Mouse (Mus musculus) stomach, postnatal 0 days (tissue): ENCODE data around the gene Gyg. TPM values are rescaled to one million over a fixed set of nuclear protein-coding genes. Genes with fewer than 3 reads are reported as not detected.

ENCODE experiments used
- ATAC-seq: fragments of 200-750 bp; cut with Nextera tagmentation; 2 replicates; pipeline ENCODE4 v1.8.0; 2017; ENCODE audit not compliant: low FRiP score, low TSS enrichment
- DNase-seq: peaks from one replicate; pipeline ENCODE4 v3.0.0-alpha.2; 2016; ENCODE audit warnings: low spot score
- H3K27ac ChIP-seq: fragments of 300-500 bp; sonication (generic); replicated peaks from 2 replicates; pipeline ENCODE4 v1.5.1; 2014; ENCODE audit warnings: mild to moderate bottlenecking, control low read depth
- H3K27me3 ChIP-seq: fragments of 300-500 bp; sonication (generic); 2 replicates; pipeline ENCODE4 v1.6.1; 2014; ENCODE audit warnings: low read length; ENCODE audit not compliant: control insufficient read depth, insufficient read depth
- H3K36me3 ChIP-seq: fragments of 300-500 bp; sonication (generic); 2 replicates; pipeline ENCODE4 v1.6.1; 2014; ENCODE audit warnings: low read length, mixed read lengths; ENCODE audit not compliant: control insufficient read depth, insufficient read depth
- H3K4me1 ChIP-seq: fragments of 300-500 bp; sonication (generic); replicated peaks from 2 replicates; pipeline ENCODE4 v1.6.1; 2014; ENCODE audit warnings: antibody characterized with exemption; ENCODE audit not compliant: control insufficient read depth, insufficient read depth
- H3K4me2 ChIP-seq: fragments of 300-500 bp; sonication (generic); replicated peaks from 2 replicates; pipeline ENCODE4 v1.6.1; 2014; ENCODE audit warnings: low read depth, mild to moderate bottlenecking, control low read depth, moderate library complexity
- H3K4me3 ChIP-seq: fragments of 300-500 bp; sonication (generic); 2 replicates; pipeline ENCODE4 v1.5.1; 2014; ENCODE audit warnings: low read depth, low read length, control low read depth
- H3K9ac ChIP-seq: fragments of 300-500 bp; sonication (generic); 2 replicates; pipeline ENCODE4 v1.6.1; 2014; ENCODE audit warnings: mild to moderate bottlenecking, low read length, control low read depth, mixed read lengths
- H3K9me3 ChIP-seq: fragments of 300-500 bp; sonication (generic); 2 replicates; pipeline ENCODE4 v1.6.1; 2016; ENCODE audit warnings: low read length; ENCODE audit not compliant: control insufficient read depth
- CTCF ChIP-seq: IDR thresholded peaks from 2 replicates; pipeline ENCODE4 v1.5.1; 2016; ENCODE audit warnings: antibody characterized with exemption, low read depth, mild to moderate bottlenecking, moderate library complexity
- EP300 ChIP-seq: optimal IDR thresholded peaks from 2 replicates; pipeline ENCODE3; 2016; ENCODE audit warnings: antibody characterized with exemption
- WGBS: fragments of 180-500 bp; shearing (Covaris S2); extraction: QIAGEN DNeasy Blood & Tissue Kit; methylation state at CpG from one replicate; pipeline ENCODE4 v1.1.7; 2014; 5-methylcytosine and 5-hydroxymethylcytosine counted together
- polyA plus RNA-seq: library from polyadenylated mRNA; unstranded; fragments of >200 nt; fragmentation: Nextera tagmentation; extraction: Ambion mirVana; gene quantifications from 2 replicates; pipeline ENCODE4 v1.2.1, GENCODE M21; 2015

Gyg gene
- polyA plus RNA-seq, 1 experiment from 2014 or later = 28.5 TPM

DNA sequence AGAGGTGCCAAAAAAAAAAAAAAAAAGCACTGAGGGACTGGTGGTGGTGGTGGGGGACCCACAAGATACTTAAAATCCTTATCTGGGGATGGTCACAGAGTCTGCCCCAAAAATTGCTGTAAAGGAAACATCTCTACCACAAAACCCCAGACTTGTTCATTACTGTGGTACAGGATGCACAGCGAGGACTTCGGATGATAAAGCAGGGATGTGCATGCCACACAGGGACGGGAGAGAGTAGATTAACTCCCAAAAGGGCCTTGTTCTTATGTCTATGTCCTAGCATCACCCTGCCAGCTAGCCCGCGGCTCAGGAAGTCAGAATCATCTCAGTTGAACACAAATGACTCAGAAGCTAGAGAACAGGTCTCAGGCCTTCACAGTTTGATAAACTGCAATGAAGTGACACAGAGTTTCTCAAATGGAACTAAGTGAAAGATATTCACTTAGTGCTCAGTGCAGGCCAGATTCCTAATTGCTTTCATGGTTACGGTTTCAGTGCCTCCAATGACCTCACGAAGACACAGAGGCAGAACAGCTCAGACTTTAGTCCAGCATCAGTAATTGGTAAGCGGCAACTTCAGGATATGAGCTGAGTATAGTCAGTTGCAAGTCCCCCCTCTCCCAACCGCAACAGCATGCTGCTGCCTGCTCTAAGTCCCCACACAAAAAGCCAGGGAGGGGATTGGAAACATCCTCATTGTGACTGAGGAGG lies 18.1 kb downstream of the Gyg start:
- 80% methylated on average over 9 of the region's 9 CpGs for WGBS
- no peak for ATAC-seq
- no peak for TF ChIP-seq CTCF
- no peak for TF ChIP-seq EP300

GRCm38 (mm10) chr3:20134545-20134944 lies 20.6 kb downstream of the Gyg start:
- Histone ChIP-seq H3K4me1 (no peaks in the 10 kb centered on the region), H3K9ac (no peak overlapping the region), H3K27me3 (no peaks in the 10 kb centered on the region), H3K27ac (no peak overlapping the region), H3K36me3 (no peaks in the 10 kb centered on the region), H3K4me2 (no peak overlapping the region), H3K4me3 (no peak overlapping the region), H3K9me3 (no peaks in the 10 kb centered on the region)
- WGBS = 65% methylated on average over 3 of the region's 3 CpGs
- TF ChIP-seq CTCF = no peak
- TF ChIP-seq EP300 = no peak
- ATAC-seq = no peak
- no peak for DNase-seq

More for the DNA sequence above, 18.1 kb downstream of the Gyg start:
- Histone ChIP-seq H3K27me3 (no peaks in the 10 kb centered on the region), H3K9me3 (no peaks in the 10 kb centered on the region), H3K36me3 (no peaks in the 10 kb centered on the region), H3K4me1 (no peaks in the 10 kb centered on the region), H3K4me3 (no peak overlapping the region), H3K27ac (no peak overlapping the region), H3K4me2 (no peak overlapping the region), H3K9ac (no peak overlapping the region)
- no peak for DNase-seq

- 80% methylated on average over 1 of the region's 1 CpGs for WGBS
- DNase-seq = no peak
Observed at GRCm38 (mm10) chr3:20133745-20134144, 21.4 kb downstream of the Gyg start.

DNA sequence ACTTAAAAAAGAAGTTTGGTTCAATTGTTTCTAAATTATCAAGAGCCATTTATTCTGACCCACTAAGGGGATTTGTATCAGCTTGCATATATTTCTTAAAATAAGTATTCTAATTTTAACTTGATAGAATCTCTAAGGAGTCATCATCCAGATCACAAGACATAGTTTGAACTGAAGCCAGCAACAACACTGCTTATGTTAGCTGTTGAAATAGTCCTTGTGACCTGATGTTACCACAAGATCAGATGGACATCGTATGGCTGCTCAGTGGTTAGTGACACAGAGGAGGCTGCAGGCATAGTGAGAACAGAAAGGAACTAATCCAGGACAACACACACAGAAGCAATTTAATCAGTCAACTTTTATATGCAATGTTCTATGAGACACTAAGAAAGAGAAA lies 22.4 kb downstream of the Gyg start:
- Histone ChIP-seq H3K4me2 (no peak overlapping the region), H3K4me3 (no peak overlapping the region), H3K4me1 (no peaks in the 10 kb centered on the region), H3K36me3 (no peaks in the 10 kb centered on the region), H3K27me3 (no peaks in the 10 kb centered on the region), H3K27ac (no peak overlapping the region), H3K9me3 (no peaks in the 10 kb centered on the region), H3K9ac (no peak overlapping the region)
- 76% methylated on average over 1 of the region's 1 CpGs for WGBS
- ATAC-seq (no peak), DNase-seq (no peak)
- TF ChIP-seq CTCF (no peak), EP300 (no peak)

More at GRCm38 (mm10) chr3:20133745-20134144, 21.4 kb downstream of the Gyg start:
- no peak overlapping the region for H3K4me3 ChIP-seq
- H3K9ac ChIP-seq = no peak overlapping the region
- no peaks in the 10 kb centered on the region for H3K27me3 ChIP-seq
- H3K27ac ChIP-seq = no peak overlapping the region
- TF ChIP-seq EP300 = no peak
- TF ChIP-seq CTCF = no peak
- H3K4me1 ChIP-seq = no peaks in the 10 kb centered on the region
- H3K36me3 ChIP-seq = no peaks in the 10 kb centered on the region
- H3K4me2 ChIP-seq = no peak overlapping the region
- ATAC-seq = no peak
- H3K9me3 ChIP-seq = no peaks in the 10 kb centered on the region

DNA sequence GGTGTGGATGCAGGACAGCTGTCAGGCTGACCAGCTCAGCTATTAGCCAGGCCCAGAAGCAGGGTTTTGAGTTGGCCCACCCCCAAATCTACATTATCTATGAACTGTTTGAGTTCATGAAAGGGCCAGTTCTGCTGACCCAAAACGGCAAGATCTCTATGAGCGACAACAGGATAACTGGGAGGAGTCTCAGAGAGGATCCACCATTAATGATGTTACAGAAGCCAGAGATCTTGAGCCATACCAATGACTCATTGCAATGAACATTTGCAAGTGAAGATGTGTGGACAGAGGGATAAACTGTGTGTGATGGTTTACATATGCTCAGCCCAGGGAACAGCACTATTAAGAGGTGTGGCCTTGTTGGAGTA lies 23.8 kb downstream of the Gyg start:
- Histone ChIP-seq H3K4me1 (no peaks in the 10 kb centered on the region), H3K36me3 (no peaks in the 10 kb centered on the region), H3K27me3 (no peaks in the 10 kb centered on the region), H3K4me2 (no peak overlapping the region), H3K4me3 (no peak overlapping the region), H3K9ac (no peak overlapping the region), H3K9me3 (no peaks in the 10 kb centered on the region), H3K27ac (no peak overlapping the region)
- DNase-seq (no peak), ATAC-seq (peak; percentile 65; the same call in 1 of the 2 replicates)
- TF ChIP-seq CTCF (no peak), EP300 (no peak)
- WGBS = 41% methylated on average over 2 of the region's 2 CpGs

GRCm38 (mm10) chr3:20130456-20131349 lies 24.4 kb downstream of the Gyg start:
- H3K4me3 ChIP-seq = no peak overlapping the region
- 80% methylated on average over 8 of the region's 8 CpGs for WGBS
- no peaks in the 10 kb centered on the region for H3K9me3 ChIP-seq
- no peak for DNase-seq
- no peaks in the 10 kb centered on the region for H3K27me3 ChIP-seq
- ATAC-seq = peak; percentile 15; the same call in 1 of the 2 replicates
- no peaks in the 10 kb centered on the region for H3K36me3 ChIP-seq
- H3K27ac ChIP-seq = no peak overlapping the region
- H3K9ac ChIP-seq = no peak overlapping the region
- H3K4me2 ChIP-seq = no peak overlapping the region
- TF ChIP-seq CTCF (no peak), EP300 (no peak)
- H3K4me1 ChIP-seq = no peaks in the 10 kb centered on the region
